ENCODE assay signal across 9 mouse cellular contexts in genomic region chr9:31972629-31972993, GRCm38 (mm10). TPM values are rescaled to one million over a fixed set of nuclear protein-coding genes. Genes with fewer than 3 reads are reported as not detected.
DNase-seq lines count a peak whose midpoint lies in the region; ATAC-seq lines count a peak whose summit lies in the region.
"Had no signal": no experiment of that assay in that cellular context is flagged by ENCODE, and none has a peak within 500 bp of the region (broad histone marks: within the 10 kb centered on the region; RNA-seq: fewer than 3 reads in every experiment).

No protein-coding gene starts in this region.

- no peak overlapping the region for H3K9ac ChIP-seq in kidney, embryonic 16.5 days (replicated peaks; ENCODE audit: low read length)
- no peak overlapping the region for H3K9ac ChIP-seq in forebrain, embryonic 15.5 days (replicated peaks)
- peak overlapping the region; percentile 11; the same call in 1 of the 2 replicates for H3K9ac ChIP-seq in hindbrain, embryonic 16.5 days (ENCODE audit: low read depth, low read length)
- peak overlapping the region; percentile 3; the same call in 1 of the 2 replicates for H3K9ac ChIP-seq in midbrain, embryonic 16.5 days (ENCODE audit: low read depth, low read length)

- H3K4me1 ChIP-seq in kidney, embryonic 16.5 days (ENCODE audit: insufficient read depth, low read length): peaks cover 15% of the 10 kb centered on the region
- H3K4me1 ChIP-seq in forebrain, embryonic 15.5 days: peaks cover 11% of the 10 kb centered on the region
- peaks cover 13% of the 10 kb centered on the region for H3K4me1 ChIP-seq in hindbrain, embryonic 16.5 days (ENCODE audit: control insufficient read depth, insufficient read depth, low read depth, low read length)
- peaks cover 14% of the 10 kb centered on the region for H3K4me1 ChIP-seq in midbrain, embryonic 16.5 days (ENCODE audit: control insufficient read depth, insufficient read depth, low read length)

- no peaks in the 10 kb centered on the region for H3K36me3 ChIP-seq in kidney, embryonic 16.5 days (ENCODE audit: insufficient read depth, low read length)
- H3K36me3 ChIP-seq in forebrain, embryonic 15.5 days: no peaks in the 10 kb centered on the region
- H3K36me3 ChIP-seq in hindbrain, embryonic 16.5 days (ENCODE audit: control insufficient read depth, insufficient read depth, low read length): no peaks in the 10 kb centered on the region
- no peaks in the 10 kb centered on the region for H3K36me3 ChIP-seq in midbrain, embryonic 16.5 days (ENCODE audit: control insufficient read depth, insufficient read depth, low read length)

- H3K27ac ChIP-seq in kidney, embryonic 16.5 days (ENCODE audit: low read length): no peak overlapping the region
- 0 out of 2 replicates have a peak overlapping the region, but pooled peaks have one; percentile 4 for H3K27ac ChIP-seq in forebrain, embryonic 15.5 days (replicated peaks)
- peak overlapping the region; percentile 11; the same call in 1 of the 2 replicates for H3K27ac ChIP-seq in hindbrain, embryonic 16.5 days (ENCODE audit: low read depth, low read length)
- H3K27ac ChIP-seq in midbrain, embryonic 16.5 days (ENCODE audit: low read length): peak overlapping the region; percentile 25

- H3K4me3 ChIP-seq in kidney, embryonic 16.5 days (ENCODE audit: low read length): no peak overlapping the region
- H3K4me3 ChIP-seq in forebrain, embryonic 15.5 days: no peak overlapping the region
- H3K4me3 ChIP-seq in hindbrain, embryonic 16.5 days (ENCODE audit: low read length): no peak overlapping the region
- no peak overlapping the region for H3K4me3 ChIP-seq in midbrain, embryonic 16.5 days (ENCODE audit: low read depth, low read length)

- no peak for DNase-seq in kidney, postnatal 36 days
- DNase-seq in testis, postnatal 14 days (ENCODE audit: low spot score): no peak
- DNase-seq: spleen, adult 18-20 months; thymus, postnatal 36 days had no signal

- peak overlapping the region; percentile 19; the same call in 1 of the 2 replicates for H3K4me2 ChIP-seq in kidney, embryonic 16.5 days (replicated peaks; ENCODE audit: low read depth, low read length)
- H3K4me2 ChIP-seq in forebrain, embryonic 15.5 days (replicated peaks): no peak overlapping the region
- H3K4me2 ChIP-seq in hindbrain, embryonic 16.5 days (ENCODE audit: low read length): peak overlapping the region; percentile 28; the same call in 1 of the 2 replicates
- H3K4me2 ChIP-seq in midbrain, embryonic 16.5 days (ENCODE audit: low read length): peak overlapping the region; percentile 1; the same call in 1 of the 2 replicates

- H3K27me3 ChIP-seq in kidney, embryonic 16.5 days (ENCODE audit: insufficient read depth, low read length): no peaks in the 10 kb centered on the region
- no peaks in the 10 kb centered on the region for H3K27me3 ChIP-seq in forebrain, embryonic 15.5 days
- no peaks in the 10 kb centered on the region for H3K27me3 ChIP-seq in hindbrain, embryonic 16.5 days (replicated peaks; ENCODE audit: control insufficient read depth, insufficient read depth, low read length)
- no peaks in the 10 kb centered on the region for H3K27me3 ChIP-seq in midbrain, embryonic 16.5 days (ENCODE audit: control insufficient read depth, insufficient read depth, low read depth, low read length)

- WGBS in kidney, embryonic 16.5 days: 61% methylated on average over 6 of the region's 6 CpGs
- WGBS in forebrain, embryonic 15.5 days: 47% methylated on average over 6 of the region's 6 CpGs
- WGBS in hindbrain, embryonic 16.5 days: 48% methylated on average over 6 of the region's 6 CpGs
- 31% methylated on average over 6 of the region's 6 CpGs for WGBS in midbrain, embryonic 16.5 days

- no peak for ATAC-seq in kidney, embryonic 16.5 days (ENCODE audit: low FRiP score, low TSS enrichment)
- peak; percentile 44 for ATAC-seq in forebrain, embryonic 15.5 days (replicated peaks)
- ATAC-seq in hindbrain, embryonic 16.5 days: no peak
- peak; percentile 66 for ATAC-seq in midbrain, embryonic 16.5 days
- no peak for ATAC-seq in inflammation-experienced regulatory T-cells, adult 6 months

- H3K9me3 ChIP-seq in kidney, embryonic 16.5 days (ENCODE audit: low read length): no peaks in the 10 kb centered on the region; the same call in 1 of the 2 replicates
- H3K9me3 ChIP-seq in forebrain, embryonic 15.5 days: no peaks in the 10 kb centered on the region
- H3K9me3 ChIP-seq in hindbrain, embryonic 16.5 days (ENCODE audit: control insufficient read depth, low read length): no peaks in the 10 kb centered on the region
- no peaks in the 10 kb centered on the region for H3K9me3 ChIP-seq in midbrain, embryonic 16.5 days (replicated peaks; ENCODE audit: control insufficient read depth, low read length, poor library complexity, severe bottlenecking)

RNA-seq across cellular contexts. Expression of gene Barx2, which starts 59.3 kb away (rescaled TPM):
- not detected in 2 replicates for polyA plus RNA-seq in kidney, embryonic 16.5 days (2015; fragmentation: Nextera tagmentation; extraction: Ambion mirVana)
- polyA plus RNA-seq in forebrain, embryonic 15.5 days (2015; fragmentation: Nextera tagmentation; extraction: Ambion mirVana): 0.15 and 0.22 TPM in 2 replicates
- polyA plus RNA-seq in hindbrain, embryonic 16.5 days (2015; fragmentation: Nextera tagmentation; extraction: Ambion mirVana): 0.45 and 0.51 TPM in 2 replicates
- 0.17 and 0.26 TPM in 2 replicates for polyA plus RNA-seq in midbrain, embryonic 16.5 days (2015; fragmentation: Nextera tagmentation; extraction: Ambion mirVana)
- not detected for polyA plus RNA-seq in inflammation-experienced regulatory T-cells, adult 6 months (2017; shearing (Covaris generic))

Comparison
In these comparisons a context has a peak if more than half of its experiments do, and no peak if none do; other contexts are left out.
1. ATAC-seq: peak in forebrain, embryonic 15.5 days (single experiment) and midbrain, embryonic 16.5 days (single experiment); none in kidney, embryonic 16.5 days (single experiment), hindbrain, embryonic 16.5 days (single experiment) and inflammation-experienced regulatory T-cells, adult 6 months (single experiment).
2. H3K9ac ChIP-seq: peak in hindbrain, embryonic 16.5 days (single experiment) and midbrain, embryonic 16.5 days (single experiment); none in kidney, embryonic 16.5 days (single experiment) and forebrain, embryonic 15.5 days (single experiment).